Mouse (Mus musculus) neural tube, embryonic 12.5 days (tissue): ENCODE data around the gene Pramel7. TPM values are rescaled to one million over a fixed set of nuclear protein-coding genes. Genes with fewer than 3 reads are reported as not detected.
A peak's percentile ranks its signal among the peaks of the same experiment; 100 is the strongest.
"Not testable (repeated sequence)": the region's sequence is repeated elsewhere in the genome, so short reads cannot be mapped to it uniquely, and the experiment has no call there.

Experiments used
- ATAC-seq: fragments of 200-750 bp; cut with Nextera tagmentation; 2 replicates; pipeline ENCODE4 v1.8.0; 2017; ENCODE audit warnings: low read depth, mild to moderate bottlenecking, moderate TSS enrichment, moderate library complexity; ENCODE audit not compliant: low FRiP score
- H3K27ac ChIP-seq: fragments of 300-500 bp; sonication (generic); 2 replicates; pipeline ENCODE4 v1.5.1; 2016
- H3K27me3 ChIP-seq: fragments of 300-500 bp; sonication (generic); replicated peaks from 2 replicates; pipeline ENCODE4 v1.6.1; 2016; ENCODE audit warnings: mild to moderate bottlenecking
- H3K36me3 ChIP-seq: fragments of 300-500 bp; sonication (generic); 2 replicates; pipeline ENCODE4 v1.6.1; 2016; ENCODE audit warnings: mild to moderate bottlenecking
- H3K4me1 ChIP-seq: fragments of 300-500 bp; sonication (generic); 2 replicates; pipeline ENCODE4 v1.6.1; 2016
- H3K4me2 ChIP-seq: fragments of 300-500 bp; sonication (generic); replicated peaks from 2 replicates; pipeline ENCODE4 v1.6.1; 2016; ENCODE audit warnings: mild to moderate bottlenecking
- H3K4me3 ChIP-seq: fragments of 300-500 bp; sonication (generic); 2 replicates; pipeline ENCODE4 v1.5.1; 2016
- H3K9ac ChIP-seq: fragments of 300-500 bp; sonication (generic); 2 replicates; pipeline ENCODE4 v1.6.1; 2016; ENCODE audit warnings: mild to moderate bottlenecking
- H3K9me3 ChIP-seq: fragments of 300-500 bp; sonication (generic); 2 replicates; pipeline ENCODE4 v1.6.1; 2016; ENCODE audit warnings: mild to moderate bottlenecking
- WGBS: fragments of 180-500 bp; shearing (Covaris S2); methylation state at CpG from one replicate; pipeline ENCODE4 v1.1.7; 2016; 5-methylcytosine and 5-hydroxymethylcytosine counted together
- polyA plus RNA-seq: library from polyadenylated mRNA; unstranded; fragments of >200 nt; fragmentation: Nextera tagmentation; extraction: Ambion mirVana; gene quantifications from 2 replicates; pipeline ENCODE4 v1.2.1, GENCODE M21; 2016

The Pramel7 gene
- not detected in 2 replicates for polyA plus RNA-seq

- not testable (repeated sequence) for H3K4me3 ChIP-seq, H3K27ac ChIP-seq, H3K9ac ChIP-seq, ATAC-seq, H3K36me3 ChIP-seq, H3K9me3 ChIP-seq, H3K4me1 ChIP-seq, H3K4me2 ChIP-seq, H3K27me3 ChIP-seq
- 92% methylated on average over 4 of the region's 5 CpGs for WGBS
Observed at GRCm38 (mm10) chr2:87496993-87497392, at the start of gene Pramel7. Pramel7 (minus strand) TSS chr2:87497093.

GRCm38 (mm10) chr2:87545442-87545841, 48.5 kb upstream of the Pramel7 start, which contains the start of gene Olfr1128:
Olfr1128 (minus strand) TSS chr2:87545542.
- H3K27me3 ChIP-seq = no peaks in the 10 kb centered on the region
- ATAC-seq = no peak
- no peak within 1 kb of the TSS for H3K9ac ChIP-seq
- 90% methylated on average over 1 of the region's 1 CpGs for WGBS
- no peak within 1 kb of the TSS for H3K4me2 ChIP-seq
- no peak within 1 kb of the TSS for H3K4me3 ChIP-seq
- no peaks in the 10 kb centered on the region for H3K36me3 ChIP-seq
- H3K4me1 ChIP-seq = no peaks in the 10 kb centered on the region
- H3K27ac ChIP-seq = no peak within 1 kb of the TSS
- H3K9me3 ChIP-seq = no peaks in the 10 kb centered on the region

- WGBS = 65% methylated on average over 2 of the region's 2 CpGs
- no peaks in the 10 kb centered on the region for H3K4me1 ChIP-seq
- no peak overlapping the region for H3K4me3 ChIP-seq
- H3K4me2 ChIP-seq = no peak overlapping the region
- no peaks in the 10 kb centered on the region for H3K9me3 ChIP-seq
- no peak overlapping the region for H3K27ac ChIP-seq
- no peaks in the 10 kb centered on the region for H3K27me3 ChIP-seq
- no peak for ATAC-seq
- no peak overlapping the region for H3K9ac ChIP-seq
- H3K36me3 ChIP-seq = no peaks in the 10 kb centered on the region
Observed at GRCm38 (mm10) chr2:87534826-87535225, 37.9 kb upstream of the Pramel7 start.

- no peaks in the 10 kb centered on the region for H3K9me3 ChIP-seq
- H3K9ac ChIP-seq = no peak within 1 kb of the TSS
- H3K4me2 ChIP-seq = no peak within 1 kb of the TSS
- no peak within 1 kb of the TSS for H3K27ac ChIP-seq
- H3K36me3 ChIP-seq = no peaks in the 10 kb centered on the region
- H3K27me3 ChIP-seq = no peaks in the 10 kb centered on the region
- H3K4me3 ChIP-seq = no peak within 1 kb of the TSS
- no peaks in the 10 kb centered on the region for H3K4me1 ChIP-seq
- no peak for ATAC-seq
Observed at GRCm38 (mm10) chr2:87531496-87531895, 34.6 kb upstream of the Pramel7 start, which contains the start of gene Olfr153. Olfr153 (plus strand) TSS chr2:87531796.

- ATAC-seq = peak; percentile 50; the same call in 1 of the 2 replicates
- 34% methylated on average over 39 of the region's 39 CpGs for WGBS
Observed at GRCm38 (mm10) chr2:87525899-87526616, 29.2 kb upstream of the Pramel7 start.

GRCm38 (mm10) chr2:87520651-87521050, 23.8 kb upstream of the Pramel7 start:
- no peak overlapping the region for H3K4me2 ChIP-seq
- WGBS = 89% methylated on average over 4 of the region's 4 CpGs
- no peak for ATAC-seq
- H3K27ac ChIP-seq = no peak overlapping the region
- H3K36me3 ChIP-seq = no peaks in the 10 kb centered on the region
- H3K9me3 ChIP-seq = no peaks in the 10 kb centered on the region
- H3K9ac ChIP-seq = no peak overlapping the region
- H3K27me3 ChIP-seq = no peaks in the 10 kb centered on the region
- no peak overlapping the region for H3K4me3 ChIP-seq
- no peaks in the 10 kb centered on the region for H3K4me1 ChIP-seq

More at GRCm38 (mm10) chr2:87525899-87526616, 29.2 kb upstream of the Pramel7 start:
- not testable (repeated sequence) for H3K27ac ChIP-seq, H3K4me1 ChIP-seq, H3K4me3 ChIP-seq, H3K9ac ChIP-seq, H3K27me3 ChIP-seq, H3K9me3 ChIP-seq, H3K36me3 ChIP-seq
- peak overlapping the region; percentile 50 for H3K4me2 ChIP-seq

- H3K27ac ChIP-seq = no peak overlapping the region
- 92% methylated on average over 3 of the region's 3 CpGs for WGBS
- no peak overlapping the region for H3K4me2 ChIP-seq
- H3K36me3 ChIP-seq = no peaks in the 10 kb centered on the region
- no peaks in the 10 kb centered on the region for H3K9me3 ChIP-seq
- H3K4me1 ChIP-seq = no peaks in the 10 kb centered on the region
- no peak overlapping the region for H3K4me3 ChIP-seq
- no peaks in the 10 kb centered on the region for H3K27me3 ChIP-seq
- no peak overlapping the region for H3K9ac ChIP-seq
- no peak for ATAC-seq
Observed at GRCm38 (mm10) chr2:87516581-87516980, 19.7 kb upstream of the Pramel7 start.

- 78% methylated on average over 8 of the region's 8 CpGs for WGBS
- Histone ChIP-seq H3K4me3 (no peak overlapping the region), H3K4me1 (no peaks in the 10 kb centered on the region), H3K36me3 (no peaks in the 10 kb centered on the region), H3K27me3 (no peaks in the 10 kb centered on the region), H3K9ac (no peak overlapping the region), H3K27ac (no peak overlapping the region), H3K4me2 (no peak overlapping the region), H3K9me3 (no peaks in the 10 kb centered on the region)
- ATAC-seq = no peak
Observed at GRCm38 (mm10) chr2:87515457-87516060, 18.7 kb upstream of the Pramel7 start.

GRCm38 (mm10) chr2:87515046-87515445, 18.2 kb upstream of the Pramel7 start:
- H3K4me3 ChIP-seq = no peak overlapping the region
- no peaks in the 10 kb centered on the region for H3K9me3 ChIP-seq

GRCm38 (mm10) chr2:87506265-87506664, 9.4 kb upstream of the Pramel7 start, which contains the start of gene Pramel6:
Pramel6 (plus strand) TSS chr2:87506565.
- WGBS = 91% methylated on average over 6 of the region's 6 CpGs
- Histone ChIP-seq H3K36me3 (no peaks in the 10 kb centered on the region), H3K4me1 (no peaks in the 10 kb centered on the region), H3K9me3 (no peaks in the 10 kb centered on the region), H3K4me2 (no peak within 1 kb of the TSS), H3K27me3 (no peaks in the 10 kb centered on the region), H3K4me3 (no peak within 1 kb of the TSS), H3K27ac (no peak within 1 kb of the TSS), H3K9ac (no peak within 1 kb of the TSS)
- ATAC-seq = no peak

More at GRCm38 (mm10) chr2:87515046-87515445, 18.2 kb upstream of the Pramel7 start:
- ATAC-seq = no peak
- Histone ChIP-seq H3K27ac (no peak overlapping the region), H3K4me2 (no peak overlapping the region), H3K27me3 (no peaks in the 10 kb centered on the region), H3K4me1 (no peaks in the 10 kb centered on the region), H3K36me3 (no peaks in the 10 kb centered on the region), H3K9ac (no peak overlapping the region)
- 86% methylated on average over 2 of the region's 2 CpGs for WGBS

GRCm38 (mm10) chr2:87482276-87482675, 14.6 kb downstream of the Pramel7 start:
- Histone ChIP-seq H3K36me3 (no peaks in the 10 kb centered on the region), H3K9me3 (no peaks in the 10 kb centered on the region), H3K4me2 (no peak overlapping the region), H3K27ac (no peak overlapping the region), H3K9ac (no peak overlapping the region), H3K27me3 (no peaks in the 10 kb centered on the region), H3K4me3 (no peak overlapping the region), H3K4me1 (no peaks in the 10 kb centered on the region)
- ATAC-seq = no peak
- WGBS = 75% methylated on average over 2 of the region's 2 CpGs

GRCm38 (mm10) chr2:87481158-87481557, 15.7 kb downstream of the Pramel7 start:
- no peaks in the 10 kb centered on the region for H3K4me1 ChIP-seq
- no peaks in the 10 kb centered on the region for H3K36me3 ChIP-seq
- H3K9ac ChIP-seq = no peak overlapping the region
- 87% methylated on average over 4 of the region's 4 CpGs for WGBS
- ATAC-seq = no peak
- H3K27ac ChIP-seq = no peak overlapping the region
- H3K4me2 ChIP-seq = no peak overlapping the region
- no peak overlapping the region for H3K4me3 ChIP-seq
- H3K9me3 ChIP-seq = no peaks in the 10 kb centered on the region
- H3K27me3 ChIP-seq = no peaks in the 10 kb centered on the region
